Mouse (Mus musculus): ENCODE measurements around the gene Prkag3. TPM values are rescaled to one million over a fixed set of nuclear protein-coding genes. Genes with fewer than 3 reads are reported as not detected.

Gene Prkag3
- polyA plus RNA-seq, 2 experiments from 2014 or later = not detected

- ATAC-seq = no peak
Observed at GRCm38 (mm10) chr1:74712046-74712445, 37.0 kb downstream of the Prkag3 start.

- ATAC-seq = no peak
Observed at GRCm38 (mm10) chr1:74709566-74709965, 39.5 kb downstream of the Prkag3 start.

GRCm38 (mm10) chr1:74705016-74705415 is 44.0 kb downstream of the Prkag3 start:
- no peak for ATAC-seq

- ATAC-seq = no peak
Observed at GRCm38 (mm10) chr1:74704156-74704555, 44.9 kb downstream of the Prkag3 start.

- ATAC-seq = no peak
Observed at GRCm38 (mm10) chr1:74702142-74702553, 46.9 kb downstream of the Prkag3 start.

GRCm38 (mm10) chr1:74698791-74699190 is 50.2 kb downstream of the Prkag3 start:
- no peak for ATAC-seq

- ATAC-seq = no peak
Observed at GRCm38 (mm10) chr1:74698353-74698752, 50.7 kb downstream of the Prkag3 start.

GRCm38 (mm10) chr1:74697416-74697815 is 51.6 kb downstream of the Prkag3 start:
- ATAC-seq = no peak

GRCm38 (mm10) chr1:74695836-74696235 is 53.2 kb downstream of the Prkag3 start:
- ATAC-seq = no peak

- no peak for ATAC-seq
Observed at GRCm38 (mm10) chr1:74693891-74694583, 55.0 kb downstream of the Prkag3 start.

Other genes starting within 250 kb of the Prkag3 start
- 10 to 100 TPM; 52.3 to 57.8 TPM for gene Cnot9, start 243.2 kb downstream of the Prkag3 start, polyA plus RNA-seq (2017; shearing (Covaris generic))
- 1 to 10 TPM; 1.0 to 1.6 TPM for gene Plcd4, start 206.3 kb downstream of the Prkag3 start, polyA plus RNA-seq (2017; shearing (Covaris generic))
- gene Usp37, start 204.9 kb downstream of the Prkag3 start, polyA plus RNA-seq (2017; shearing (Covaris generic)) = 10 to 100 TPM; 19.6 to 27.0 TPM
- 10 to 100 TPM in 1 of 2 experiments, 1 to 10 TPM in 1; 7.0 to 12.6 TPM for gene Zfp142, start 161.0 kb downstream of the Prkag3 start, polyA plus RNA-seq (2017; shearing (Covaris generic))
- 10 to 100 TPM; 11.1 to 13.4 TPM for gene Bcs1l, start 160.9 kb downstream of the Prkag3 start, polyA plus RNA-seq (2017; shearing (Covaris generic))
- 10 to 100 TPM; 15.6 to 18.1 TPM for gene Rnf25, start 147.8 kb downstream of the Prkag3 start, polyA plus RNA-seq (2017; shearing (Covaris generic))
- gene Stk36, start 147.8 kb downstream of the Prkag3 start, polyA plus RNA-seq (2017; shearing (Covaris generic)) = under 1 TPM in 1 of 2 experiments, not detected in 1; 0.32 TPM
- 10 to 100 TPM; 11.5 to 14.8 TPM for gene Ttll4, start 87.5 kb downstream of the Prkag3 start, polyA plus RNA-seq (2017; shearing (Covaris generic))
- gene Cyp27a1, start 35.6 kb downstream of the Prkag3 start, polyA plus RNA-seq (2017; shearing (Covaris generic)) = under 1 TPM in 1 of 2 experiments, not detected in 1; 0.33 TPM
- gene Wnt6, start 22.7 kb upstream of the Prkag3 start, polyA plus RNA-seq (2017; shearing (Covaris generic)) = not detected
- under 1 TPM in 1 of 2 experiments, not detected in 1; 0.53 TPM for gene Wnt10a, start 42.3 kb upstream of the Prkag3 start, polyA plus RNA-seq (2017; shearing (Covaris generic))
- gene Cdk5r2, start 105.7 kb upstream of the Prkag3 start, polyA plus RNA-seq (2017; shearing (Covaris generic)) = not detected
- not detected for gene Fev, start 136.2 kb upstream of the Prkag3 start, polyA plus RNA-seq (2017; shearing (Covaris generic))
- gene Cryba2, start 143.9 kb upstream of the Prkag3 start, polyA plus RNA-seq (2017; shearing (Covaris generic)) = not detected
- gene Cfap65, start 186.4 kb upstream of the Prkag3 start, polyA plus RNA-seq (2017; shearing (Covaris generic)) = under 1 TPM in 1 of 2 experiments, not detected in 1; 0.07 TPM
- not detected for gene Ihh, start 202.5 kb upstream of the Prkag3 start, polyA plus RNA-seq (2017; shearing (Covaris generic))